Mouse (Mus musculus) naive thymus-derived CD4-positive, alpha-beta T cell, adult 5 months (primary cell): Measurements from ENCODE around the gene 4930474N05Rik. TPM values are rescaled to one million over a fixed set of nuclear protein-coding genes. Genes with fewer than 3 reads are reported as not detected.

Source experiments
- polyA plus RNA-seq: library from polyadenylated mRNA; unstranded; fragments of 100-300 nt; shearing (Covaris generic); gene quantifications from one replicate; pipeline ENCODE4 v1.2.1, GENCODE M21; 2017

4930474N05Rik gene
- not detected for polyA plus RNA-seq

GRCm38 (mm10) chr14:36094617-36095016 is at the start of gene 4930474N05Rik:
Gene 4930474N05Rik, plus strand, starts transcription at chr14:36094917.

